29 mouse cellular contexts compared by ENCODE assay signal in the genomic region with DNA sequence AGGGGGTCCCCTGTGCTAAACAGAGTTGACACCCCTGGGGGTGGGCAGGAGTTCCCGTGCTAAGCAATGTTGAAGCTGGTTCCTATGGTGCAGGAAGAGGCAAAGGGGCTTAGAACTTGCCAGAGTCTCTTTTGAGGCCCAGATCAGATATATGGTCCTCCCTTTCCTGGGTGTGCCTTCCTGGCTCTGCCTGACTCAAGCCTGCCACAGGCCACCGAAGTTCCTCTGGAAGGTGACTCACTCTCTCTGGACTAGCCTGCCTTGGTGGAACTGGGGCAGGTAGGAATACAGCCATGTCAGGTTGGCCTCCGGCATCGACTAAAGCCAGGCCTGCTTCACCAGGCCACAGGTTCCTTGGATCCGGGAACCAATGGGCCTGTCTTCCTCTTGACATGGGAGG.
"Had no signal": no experiment of that assay in that cellular context is flagged by ENCODE, and none has a peak within 500 bp of the region (broad histone marks: within the 10 kb centered on the region; RNA-seq: fewer than 3 reads in every experiment).

No protein-coding gene starts in this region.

- H3K9me3 ChIP-seq: heart, embryonic 13.5 days; heart, embryonic 15.5 days; hindbrain, embryonic 10.5 days; hindbrain, embryonic 12.5 days; intestine, embryonic 15.5 days; kidney, embryonic 15.5 days; limb, embryonic 10.5 days; limb, embryonic 12.5 days; liver, embryonic 13.5 days; liver, embryonic 15.5 days had no signal

- H3K36me3 ChIP-seq: heart, embryonic 13.5 days; heart, embryonic 15.5 days; hindbrain, embryonic 10.5 days; hindbrain, embryonic 12.5 days; intestine, embryonic 15.5 days; kidney, embryonic 15.5 days; limb, embryonic 10.5 days; limb, embryonic 12.5 days; liver, embryonic 13.5 days; liver, embryonic 15.5 days had no signal

- H3K27ac ChIP-seq: gastrocnemius, adult 2 months; heart, embryonic 13.5 days; heart, embryonic 15.5 days; hindbrain, embryonic 12.5 days; hindbrain, embryonic 14.5 days; intestine, embryonic 15.5 days; kidney, embryonic 15.5 days; kidney, postnatal 0 days; layer of hippocampus, adult 2 months; left cerebral cortex, adult 2 months; limb, embryonic 10.5 days; limb, embryonic 12.5 days; liver, embryonic 13.5 days; liver, embryonic 15.5 days had no signal

- H3K9ac ChIP-seq: heart, embryonic 13.5 days; heart, embryonic 15.5 days; hindbrain, embryonic 12.5 days; hindbrain, embryonic 14.5 days; intestine, embryonic 15.5 days; kidney, embryonic 15.5 days; limb, embryonic 12.5 days; liver, embryonic 13.5 days; liver, embryonic 15.5 days had no signal

- H3K4me3 ChIP-seq: gastrocnemius, adult 2 months; heart, embryonic 13.5 days; heart, embryonic 15.5 days; hindbrain, embryonic 10.5 days; hindbrain, embryonic 12.5 days; intestine, embryonic 15.5 days; kidney, embryonic 15.5 days; layer of hippocampus, adult 2 months; left cerebral cortex, adult 2 months; limb, embryonic 10.5 days; limb, embryonic 12.5 days; liver, embryonic 13.5 days; liver, embryonic 15.5 days had no signal

- H3K27me3 ChIP-seq: hindbrain, embryonic 12.5 days; intestine, embryonic 15.5 days had no signal

- DNase-seq: gastrocnemius, adult 2 months; gastrocnemius, postnatal 10 days; gastrocnemius, postnatal 25 days; heart, adult 18-20 months; heart, postnatal 4 days; kidney, adult 2 months; kidney, adult 9 months; kidney, postnatal 14 days; kidney, postnatal 36 days; liver; liver, embryonic 13.5 days had no signal

- H3K4me2 ChIP-seq: heart, embryonic 11.5 days; heart, embryonic 13.5 days; heart, embryonic 15.5 days; hindbrain, embryonic 12.5 days; hindbrain, embryonic 14.5 days; intestine, embryonic 15.5 days; kidney, embryonic 15.5 days; limb, embryonic 12.5 days; liver, embryonic 11.5 days; liver, embryonic 13.5 days; liver, embryonic 15.5 days had no signal

- ATAC-seq: hindbrain, embryonic 16.5 days; inflammation-experienced regulatory T-cells, adult 6 months; intestine, embryonic 15.5 days; intestine, postnatal 0 days had no signal
